Mouse (Mus musculus): ENCODE data around the gene Trpt1.

GRCm38 (mm10) chr19:7012426-7012825 is 16.5 kb downstream of the Trpt1 start:
- TF ChIP-seq CTCF (IDR thresholded peaks at IDR 0.05; ENCODE audit: extremely low read depth, insufficient read depth, low read length) (no peak), POLR2A (IDR thresholded peaks at IDR 0.05; ENCODE audit: extremely low read depth, insufficient read depth, low read length) (no peak)
